Mouse (Mus musculus) lung, postnatal 0 days (tissue): ENCODE data around the gene Stat5a. TPM values are rescaled to one million over a fixed set of nuclear protein-coding genes. Genes with fewer than 3 reads are reported as not detected.

ENCODE experiments used
- ATAC-seq: fragments of 200-750 bp; cut with Nextera tagmentation; 2 replicates; pipeline ENCODE4 v1.8.0; 2017; ENCODE audit warnings: moderate library complexity
- DNase-seq: peaks from one replicate; pipeline ENCODE4 v3.0.0-alpha.2; 2016; ENCODE audit warnings: low spot score
- H3K27ac ChIP-seq: fragments of 300-500 bp; sonication (generic); 2 replicates; pipeline ENCODE4 v1.5.1; 2014; ENCODE audit warnings: antibody characterized with exemption, mild to moderate bottlenecking, low read length, mixed read lengths
- H3K27me3 ChIP-seq: fragments of 300-500 bp; sonication (generic); replicated peaks from 2 replicates; pipeline ENCODE4 v1.6.1; 2014; ENCODE audit warnings: low read length, mixed read lengths; ENCODE audit not compliant: insufficient read depth
- H3K36me3 ChIP-seq: fragments of 300-500 bp; sonication (generic); 2 replicates; pipeline ENCODE4 v1.6.1; 2014; ENCODE audit warnings: low read length, mixed read lengths; ENCODE audit not compliant: insufficient read depth
- H3K4me1 ChIP-seq: fragments of 300-500 bp; sonication (generic); 2 replicates; pipeline ENCODE4 v1.6.1; 2014; ENCODE audit warnings: antibody characterized with exemption, low read depth, low read length, mixed read lengths; ENCODE audit not compliant: insufficient read depth
- H3K4me2 ChIP-seq: fragments of 300-500 bp; sonication (generic); replicated peaks from 2 replicates; pipeline ENCODE4 v1.6.1; 2014; ENCODE audit warnings: low read depth, mild to moderate bottlenecking, low read length, moderate library complexity, mixed read lengths
- H3K4me3 ChIP-seq: fragments of 300-500 bp; sonication (generic); 2 replicates; pipeline ENCODE4 v1.5.1; 2014; ENCODE audit warnings: low read depth, low read length
- H3K9ac ChIP-seq: fragments of 300-500 bp; sonication (generic); replicated peaks from 2 replicates; pipeline ENCODE4 v1.6.1; 2014; ENCODE audit warnings: low read depth, mild to moderate bottlenecking
- H3K9me3 ChIP-seq: fragments of 300-500 bp; sonication (generic); 2 replicates; pipeline ENCODE4 v1.6.1; 2016; ENCODE audit warnings: low read length, mixed read lengths
- CTCF ChIP-seq: IDR thresholded peaks from 2 replicates; pipeline ENCODE4 v1.5.1; 2016; ENCODE audit warnings: antibody characterized with exemption, mild to moderate bottlenecking
- EP300 ChIP-seq: IDR thresholded peaks from 2 replicates; pipeline ENCODE4 v1.6.1; 2016; ENCODE audit warnings: antibody characterized with exemption, mild to moderate bottlenecking, control low read depth
- WGBS: fragments of 180-500 bp; shearing (Covaris S2); extraction: QIAGEN DNeasy Blood & Tissue Kit; methylation state at CpG from one replicate; pipeline ENCODE4 v1.1.7; 2014; 5-methylcytosine and 5-hydroxymethylcytosine counted together
- polyA plus RNA-seq: library from polyadenylated mRNA; unstranded; fragments of >200 nt; fragmentation: Nextera tagmentation; extraction: Ambion mirVana; gene quantifications from 2 replicates; pipeline ENCODE4 v1.2.1, GENCODE M21; 2015

The Stat5a gene
- polyA plus RNA-seq, 1 experiment from 2014 or later = 7.1 TPM

DNA sequence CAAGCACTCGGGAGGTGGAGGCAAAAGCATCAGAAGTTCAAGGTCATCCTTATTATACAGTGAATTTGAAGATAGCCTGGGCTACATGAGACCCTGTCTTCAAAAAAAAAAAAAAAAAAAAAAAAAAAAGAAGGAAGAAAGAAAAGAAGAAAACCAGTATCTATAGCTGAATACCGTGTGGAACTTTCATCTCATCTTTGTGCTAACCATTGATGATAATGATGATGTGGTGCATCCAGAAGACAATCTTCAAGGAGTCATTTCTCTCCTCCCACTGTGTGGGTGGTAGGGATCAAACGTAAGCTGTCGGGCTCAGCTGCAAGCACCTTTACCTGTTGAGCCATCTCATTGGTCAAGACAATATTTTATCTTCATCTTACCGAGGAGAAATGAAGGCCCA lies 58.9 kb downstream of the Stat5a start:
- no peak for TF ChIP-seq EP300
- no peak for TF ChIP-seq CTCF
- Histone ChIP-seq H3K9ac (no peak overlapping the region), H3K9me3 (no peaks in the 10 kb centered on the region), H3K27ac (no peak overlapping the region), H3K4me1 (peaks cover 5% of the 10 kb centered on the region; the same call in 1 of the 2 replicates), H3K36me3 (0 out of 2 replicates have a peak, but pooled peaks cover 18% of the 10 kb centered on the region), H3K4me2 (no peak overlapping the region), H3K27me3 (no peaks in the 10 kb centered on the region), H3K4me3 (no peak overlapping the region)
- ATAC-seq (no peak), DNase-seq (no peak)
- WGBS = 81% methylated on average over 5 of the region's 5 CpGs

DNA sequence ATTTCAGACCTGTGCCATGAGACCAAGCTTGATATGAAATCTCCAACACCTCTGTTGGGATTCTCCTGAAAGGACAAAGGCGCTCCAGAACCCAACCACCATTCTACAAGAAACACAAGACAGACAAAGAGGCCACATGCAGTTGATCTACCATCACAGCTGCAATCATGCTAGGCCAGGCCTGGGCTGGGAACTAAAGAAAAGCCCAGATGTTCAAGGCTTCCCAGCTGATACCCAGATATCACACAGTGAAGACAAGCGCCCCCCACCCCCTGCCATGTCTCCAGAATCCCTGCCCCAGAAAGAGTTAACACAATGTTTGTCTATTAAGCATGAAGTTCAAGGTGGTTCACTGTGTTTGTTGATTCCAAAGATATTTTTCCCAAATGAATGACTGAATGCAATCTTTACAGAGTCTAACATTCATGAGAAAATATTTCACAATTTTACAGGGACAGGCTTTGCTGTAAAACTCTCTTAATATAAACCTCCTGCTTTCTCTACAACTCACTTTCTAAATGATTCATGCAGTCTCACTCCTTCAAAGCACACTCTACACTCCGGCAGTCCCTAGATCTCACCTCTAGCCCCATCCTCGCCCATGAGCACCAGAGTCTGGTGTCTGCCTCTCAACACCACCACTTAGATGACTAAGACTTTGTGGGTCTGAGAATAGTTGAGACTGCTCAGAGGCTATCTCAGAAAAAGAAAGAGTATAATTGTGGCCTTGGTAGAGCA lies 61.9 kb downstream of the Stat5a start:
- DNase-seq (no peak), ATAC-seq (no peak)
- Histone ChIP-seq H3K27ac (no peak overlapping the region), H3K4me1 (no peaks in the 10 kb centered on the region), H3K4me3 (no peak overlapping the region), H3K4me2 (no peak overlapping the region), H3K9me3 (no peaks in the 10 kb centered on the region), H3K9ac (no peak overlapping the region), H3K36me3 (0 out of 2 replicates have a peak, but pooled peaks cover 4% of the 10 kb centered on the region), H3K27me3 (no peaks in the 10 kb centered on the region)
- TF ChIP-seq EP300 (no peak), CTCF (no peak)
- WGBS = 82% methylated on average over 4 of the region's 4 CpGs

DNA sequence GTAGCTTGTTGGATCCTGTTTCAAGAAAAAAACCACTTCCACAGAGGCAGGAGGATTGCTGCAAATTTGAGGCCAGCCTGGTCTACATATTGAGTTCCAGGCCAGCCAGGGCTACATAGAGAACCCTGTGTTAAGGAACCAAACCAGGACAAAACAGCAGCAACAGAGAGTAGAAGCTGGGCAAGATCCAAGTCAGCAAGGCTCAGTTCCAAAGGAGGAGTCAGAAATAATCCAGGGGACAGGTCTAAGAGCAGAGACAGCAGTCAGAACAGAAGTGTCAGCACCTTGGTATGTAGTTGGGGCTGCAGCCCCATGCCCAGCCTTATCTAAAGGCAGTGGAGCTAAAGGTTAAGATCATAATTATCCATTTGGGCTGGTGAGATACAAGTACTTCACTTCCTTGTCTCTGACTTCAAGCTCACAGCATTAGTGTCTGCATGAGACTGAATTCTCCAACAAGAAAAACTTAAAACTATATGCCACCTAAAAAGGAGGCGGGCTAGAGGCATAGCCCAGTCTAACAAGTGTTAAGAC lies 65.3 kb downstream of the Stat5a start:
- H3K4me2 ChIP-seq = no peak overlapping the region
- no peaks in the 10 kb centered on the region for H3K9me3 ChIP-seq
- TF ChIP-seq CTCF (no peak), EP300 (no peak)
- DNase-seq (no peak), ATAC-seq (no peak)
- H3K36me3 ChIP-seq = 0 out of 2 replicates have a peak, but pooled peaks cover 4% of the 10 kb centered on the region
- 94% methylated on average over 1 of the region's 1 CpGs for WGBS
- H3K27ac ChIP-seq = no peak overlapping the region
- H3K9ac ChIP-seq = no peak overlapping the region
- no peaks in the 10 kb centered on the region for H3K4me1 ChIP-seq
- H3K27me3 ChIP-seq = no peaks in the 10 kb centered on the region
- no peak overlapping the region for H3K4me3 ChIP-seq

DNA sequence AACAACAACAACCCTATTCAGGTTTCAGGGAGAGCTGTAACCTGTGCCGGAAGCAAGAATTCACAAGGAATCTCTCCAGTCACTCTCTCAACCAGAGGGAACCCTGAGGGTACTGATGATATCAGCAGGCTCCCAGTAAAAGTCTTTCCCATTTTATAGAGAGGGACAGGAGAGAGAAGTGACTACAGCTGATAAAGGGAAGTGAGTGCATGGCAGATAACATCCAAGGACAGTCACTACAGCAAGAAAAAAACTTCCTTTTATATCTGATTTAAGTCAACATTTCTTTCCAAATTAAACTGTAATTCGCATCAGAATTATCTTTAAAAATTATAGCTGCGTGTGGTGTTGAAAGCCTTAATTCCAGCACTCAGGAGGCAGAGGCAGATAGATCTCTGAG lies 68.2 kb downstream of the Stat5a start:
- Histone ChIP-seq H3K9me3 (no peaks in the 10 kb centered on the region), H3K4me1 (no peaks in the 10 kb centered on the region), H3K27me3 (no peaks in the 10 kb centered on the region), H3K36me3 (0 out of 2 replicates have a peak, but pooled peaks cover 4% of the 10 kb centered on the region), H3K27ac (no peak overlapping the region), H3K9ac (no peak overlapping the region), H3K4me3 (no peak overlapping the region), H3K4me2 (no peak overlapping the region)
- no peak for ATAC-seq
- no peak for DNase-seq
- TF ChIP-seq CTCF = no peak
- TF ChIP-seq EP300 = no peak
- WGBS = 92% methylated on average over 3 of the region's 3 CpGs

DNA sequence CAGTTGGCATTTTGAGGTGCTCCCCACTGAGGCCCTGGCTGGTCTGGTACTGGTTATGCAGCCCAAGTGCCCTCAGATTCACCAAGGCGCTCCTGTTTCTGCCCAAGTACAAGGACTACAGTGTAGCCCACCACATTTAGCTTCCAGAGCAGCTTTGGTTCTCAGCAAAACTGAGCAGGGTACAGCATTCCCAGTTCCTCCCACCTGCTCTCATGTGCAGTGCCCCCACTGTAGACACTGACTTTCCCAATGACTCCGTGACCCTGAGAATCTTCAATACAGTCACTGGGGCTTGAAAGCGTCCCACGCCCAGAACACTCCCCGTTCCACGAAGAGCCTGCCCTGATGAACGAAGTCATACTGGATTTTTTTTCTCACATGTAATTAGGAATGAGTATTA lies 71.5 kb downstream of the Stat5a start:
- H3K4me3 ChIP-seq = no peak overlapping the region
- no peak overlapping the region for H3K4me2 ChIP-seq
- WGBS = 69% methylated on average over 7 of the region's 7 CpGs
- TF ChIP-seq CTCF = no peak
- no peak for TF ChIP-seq EP300
- no peaks in the 10 kb centered on the region for H3K9me3 ChIP-seq
- DNase-seq (no peak), ATAC-seq (no peak)
- H3K9ac ChIP-seq = no peak overlapping the region
- no peak overlapping the region for H3K27ac ChIP-seq
- H3K4me1 ChIP-seq = 0 out of 2 replicates have a peak, but pooled peaks cover 3% of the 10 kb centered on the region
- H3K36me3 ChIP-seq = no peaks in the 10 kb centered on the region
- no peaks in the 10 kb centered on the region for H3K27me3 ChIP-seq

DNA sequence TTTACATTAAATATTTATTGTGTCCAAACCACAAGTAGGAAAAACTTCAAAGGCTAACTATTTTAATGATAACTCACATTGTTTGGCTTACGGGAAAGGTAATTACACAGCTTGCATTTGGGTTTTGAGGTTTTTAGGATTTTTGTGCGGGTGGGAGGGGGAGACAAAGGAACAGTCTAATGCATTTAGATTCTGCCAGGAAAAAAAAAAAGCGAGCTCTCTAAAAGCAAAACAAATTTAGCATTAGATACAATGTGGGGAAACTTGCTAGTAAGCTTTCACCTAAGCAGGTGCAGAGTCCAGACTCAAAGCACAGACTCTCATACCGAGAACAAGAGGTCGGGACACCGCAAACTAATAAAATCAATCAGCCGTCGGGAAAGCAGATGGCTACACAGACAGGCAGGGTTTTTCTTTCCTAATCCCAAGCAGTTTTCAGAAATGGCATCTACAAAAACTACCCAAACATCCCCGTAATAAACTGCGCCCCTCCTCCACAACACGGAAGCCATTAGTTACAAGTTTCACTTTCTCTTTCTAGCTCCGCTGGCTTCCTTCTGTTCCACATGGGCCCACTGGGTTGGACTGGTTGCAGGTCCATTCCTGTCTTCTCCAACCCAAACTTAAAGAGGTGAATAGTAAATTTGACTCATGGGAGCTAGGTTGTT lies 72.2 kb downstream of the Stat5a start:
- H3K4me1 ChIP-seq = 0 out of 2 replicates have a peak, but pooled peaks cover 5% of the 10 kb centered on the region
- TF ChIP-seq CTCF = no peak
- no peak for TF ChIP-seq EP300
- H3K4me3 ChIP-seq = peak overlapping the region; percentile 28; the same call in 1 of the 2 replicates
- no peak overlapping the region for H3K27ac ChIP-seq
- peak; percentile 60 for DNase-seq
- 47% methylated on average over 12 of the region's 12 CpGs for WGBS
- H3K36me3 ChIP-seq = no peaks in the 10 kb centered on the region
- no peak for ATAC-seq
- H3K9me3 ChIP-seq = no peaks in the 10 kb centered on the region
- H3K9ac ChIP-seq = no peak overlapping the region
- no peaks in the 10 kb centered on the region for H3K27me3 ChIP-seq
- H3K4me2 ChIP-seq = peak overlapping the region; percentile 37

Other genes starting within 250 kb of the Stat5a start
- 58.6 and 59.9 TPM in 2 replicates for gene Nkiras2, start 240.1 kb upstream of the Stat5a start, polyA plus RNA-seq
- 99.1 and 113 TPM in 2 replicates for gene Dnajc7, start 239.2 kb upstream of the Stat5a start, polyA plus RNA-seq
- not detected in 2 replicates for gene Zfp385c, start 166.9 kb upstream of the Stat5a start, polyA plus RNA-seq
- 3.1 and 3.3 TPM in 2 replicates for gene Dhx58, start 155.1 kb upstream of the Stat5a start, polyA plus RNA-seq
- gene Kat2a, start 146.9 kb upstream of the Stat5a start, polyA plus RNA-seq = 14.2 and 14.5 TPM in 2 replicates
- gene Hspb9, start 145.5 kb upstream of the Stat5a start, polyA plus RNA-seq = 0.51 TPM in 1 of 2 replicates, not detected in the other
- gene Rab5c, start 121.1 kb upstream of the Stat5a start, polyA plus RNA-seq = 25.3 and 30.4 TPM in 2 replicates
- 0.04 TPM in 1 of 2 replicates, not detected in the other for gene Kcnh4, start 99.4 kb upstream of the Stat5a start, polyA plus RNA-seq
- not detected in 2 replicates for gene Hcrt, start 96.4 kb upstream of the Stat5a start, polyA plus RNA-seq
- 4.9 and 6.4 TPM in 2 replicates for gene Ghdc, start 88.4 kb upstream of the Stat5a start, polyA plus RNA-seq
- gene Stat5b, start 8.6 kb upstream of the Stat5a start, polyA plus RNA-seq = 17.9 and 21.4 TPM in 2 replicates
- 100 and 120 TPM in 2 replicates for gene Stat3, start 80.2 kb downstream of the Stat5a start, polyA plus RNA-seq
- 692 and 736 TPM in 2 replicates for gene Cavin1, start 111.5 kb downstream of the Stat5a start, polyA plus RNA-seq
- 51.3 and 57.2 TPM in 2 replicates for gene Atp6v0a1, start 150.1 kb downstream of the Stat5a start, polyA plus RNA-seq
- gene Naglu, start 210.7 kb downstream of the Stat5a start, polyA plus RNA-seq = 18.9 and 21.9 TPM in 2 replicates
- 0.10 and 0.17 TPM in 2 replicates for gene Hsd17b1, start 219.1 kb downstream of the Stat5a start, polyA plus RNA-seq
- 30.5 TPM in 2 replicates for gene Coasy, start 223.2 kb downstream of the Stat5a start, polyA plus RNA-seq
- 42.5 and 44.5 TPM in 2 replicates for gene Mlx, start 227.9 kb downstream of the Stat5a start, polyA plus RNA-seq
- 9.8 and 10.4 TPM in 2 replicates for gene Psmc3ip, start 236.1 kb downstream of the Stat5a start, polyA plus RNA-seq